Mouse (Mus musculus): ENCODE results near the gene Gm10147.
"Not testable (repeated sequence)": the region's sequence is repeated elsewhere in the genome, so short reads cannot be mapped to it uniquely, and the experiment has no call there.

Gene Gm10147

GRCm38 (mm10) chrX:28607742-28608141 lies at the start of gene Gm10147:
Gene Gm10147, minus strand, starts transcription at chrX:28607842.
- DNase-seq (ENCODE audit: low spot score) = not testable (repeated sequence)
